8 mouse cellular contexts compared by ENCODE assay signal in the genomic region with DNA sequence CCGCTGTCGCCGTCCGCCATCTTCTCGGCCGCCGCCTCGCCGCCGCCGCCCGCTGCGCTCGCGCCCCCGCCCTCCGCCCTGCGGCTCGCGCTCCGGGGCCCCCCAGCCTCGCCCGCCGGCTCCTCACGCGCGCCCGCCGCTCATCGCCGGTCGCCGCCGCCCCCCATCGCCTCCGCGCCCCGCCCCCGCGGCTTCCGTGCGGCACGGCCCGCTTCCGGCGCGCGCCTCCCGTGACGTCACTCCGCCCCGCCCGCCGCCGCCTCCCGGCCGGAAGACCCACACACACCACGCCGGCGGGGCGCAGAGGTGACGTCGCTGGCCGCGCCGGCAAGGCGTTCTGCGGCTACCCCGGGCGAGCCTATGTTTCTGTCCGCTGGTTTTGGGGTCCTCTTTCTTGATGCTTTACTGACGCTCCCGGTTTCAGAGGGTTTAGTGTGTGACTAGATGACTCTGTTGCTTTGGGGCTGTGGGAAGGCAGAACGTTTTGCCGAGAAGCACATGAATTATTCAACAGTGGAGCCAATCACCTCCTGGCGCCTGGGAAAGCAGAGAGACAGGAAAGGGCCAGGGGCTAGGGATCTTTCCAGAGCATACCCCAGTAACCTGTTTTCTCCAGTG. TPM values are rescaled to one million over a fixed set of nuclear protein-coding genes. Genes with fewer than 3 reads are reported as not detected.
A peak's percentile ranks its signal among the peaks of the same experiment; 100 is the strongest.
DNase-seq lines count a peak whose midpoint lies in the region; ATAC-seq and TF ChIP-seq lines count a peak whose summit lies in the region.

Purb (minus strand) TSS at position 51 of the 618 bp plus-strand sequence.

- intact Hi-C loops in heart, adult 2 months (cut with DNase I): loop anchor here (1.0 to 5.0 kb wide), 3 partner anchors 31 to 70 kb away; partner anchors contain the start of genes Ccm2 and H2afv

- no peaks in the 10 kb centered on the region for H3K9me3 ChIP-seq in embryonic facial prominence, embryonic 12.5 days
- H3K9me3 ChIP-seq in limb, embryonic 12.5 days: no peaks in the 10 kb centered on the region
- H3K9me3 ChIP-seq in midbrain, embryonic 14.5 days (ENCODE audit: control insufficient read depth, low read length): no peaks in the 10 kb centered on the region

- H3K27me3 ChIP-seq in embryonic facial prominence, embryonic 12.5 days: no peaks in the 10 kb centered on the region
- no peaks in the 10 kb centered on the region for H3K27me3 ChIP-seq in heart, adult 2 months (ENCODE audit: control insufficient read depth, insufficient read depth, low read length)
- H3K27me3 ChIP-seq in kidney, adult 2 months (replicated peaks; ENCODE audit: control insufficient read depth, insufficient read depth, low read length): no peaks in the 10 kb centered on the region
- no peaks in the 10 kb centered on the region for H3K27me3 ChIP-seq in limb, embryonic 12.5 days
- H3K27me3 ChIP-seq in midbrain, embryonic 14.5 days (ENCODE audit: control insufficient read depth, insufficient read depth, low read length): no peaks in the 10 kb centered on the region

- peak within 1 kb of the TSS; percentile 98 for H3K27ac ChIP-seq in embryonic facial prominence, embryonic 12.5 days
- peak within 1 kb of the TSS; percentile 90 for H3K27ac ChIP-seq in heart, adult 2 months
- H3K27ac ChIP-seq in kidney, adult 2 months (ENCODE audit: insufficient read depth, low read depth, low read length): peak within 1 kb of the TSS; percentile 88
- peak within 1 kb of the TSS; percentile 98 for H3K27ac ChIP-seq in limb, embryonic 12.5 days
- peak within 1 kb of the TSS; percentile 97 for H3K27ac ChIP-seq in midbrain, embryonic 14.5 days (replicated peaks; ENCODE audit: low read depth, low read length)

- H3K4me2 ChIP-seq in embryonic facial prominence, embryonic 12.5 days (replicated peaks): peak within 1 kb of the TSS; percentile 90
- peak within 1 kb of the TSS; percentile 91 for H3K4me2 ChIP-seq in limb, embryonic 12.5 days
- H3K4me2 ChIP-seq in midbrain, embryonic 14.5 days (ENCODE audit: low read length): peak within 1 kb of the TSS; percentile 99

- 0% methylated on average over 39 of the region's 76 CpGs for WGBS in embryonic facial prominence, embryonic 12.5 days
- WGBS in heart, adult 2 months: 13% methylated on average over 76 of the region's 76 CpGs
- 14% methylated on average over 76 of the region's 76 CpGs for WGBS in kidney, adult 2 months
- WGBS in limb, embryonic 12.5 days: under 1% methylated on average over 56 of the region's 76 CpGs
- WGBS in midbrain, embryonic 14.5 days: under 1% methylated on average over 69 of the region's 76 CpGs

- peak within 1 kb of the TSS; percentile 99 for H3K4me3 ChIP-seq in embryonic facial prominence, embryonic 12.5 days
- H3K4me3 ChIP-seq in heart, adult 2 months: peak within 1 kb of the TSS; percentile 83
- H3K4me3 ChIP-seq in kidney, adult 2 months (ENCODE audit: insufficient read depth, low read depth, low read length): peak within 1 kb of the TSS; percentile 65
- H3K4me3 ChIP-seq in limb, embryonic 12.5 days (replicated peaks): peak within 1 kb of the TSS; percentile 97
- H3K4me3 ChIP-seq in midbrain, embryonic 14.5 days (replicated peaks; ENCODE audit: low read depth, low read length): peak within 1 kb of the TSS; percentile 98

- 0 out of 2 replicates have a peak, but pooled peaks have one; percentile 29 for TF ChIP-seq EP300 in heart, adult 2 months (IDR thresholded peaks at IDR 0.05; ENCODE audit: insufficient read depth, low read depth, low read length)

- peaks cover 2% of the 10 kb centered on the region; the same call in 1 of the 2 replicates for H3K79me2 ChIP-seq in heart, adult 2 months (replicated peaks; ENCODE audit: control insufficient read depth, insufficient read depth, low read length)

- peak; percentile 16; the same call in 1 of the 2 replicates for TF ChIP-seq CTCF in heart, adult 2 months (IDR thresholded peaks at IDR 0.05)
- TF ChIP-seq CTCF in kidney, adult 2 months (conservative IDR thresholded peaks at IDR 0.05; ENCODE audit: insufficient read depth, insufficient read length, low read depth, low read length): no peak

- H3K9ac ChIP-seq in embryonic facial prominence, embryonic 12.5 days: peak within 1 kb of the TSS; percentile 92
- peak within 1 kb of the TSS; percentile 82 for H3K9ac ChIP-seq in heart, adult 2 months (ENCODE audit: low read depth, low read length)
- H3K9ac ChIP-seq in limb, embryonic 12.5 days (replicated peaks): peak within 1 kb of the TSS; percentile 97
- H3K9ac ChIP-seq in midbrain, embryonic 14.5 days (replicated peaks; ENCODE audit: low read length): peak within 1 kb of the TSS; percentile 90

- peak; percentile 95 for TF ChIP-seq POLR2A in heart, adult 2 months (IDR thresholded peaks at IDR 0.05; ENCODE audit: insufficient read depth, low read depth, low read length)
- TF ChIP-seq POLR2A in kidney, adult 2 months (IDR thresholded peaks at IDR 0.05; ENCODE audit: low read depth, low read length): peak; percentile 35

- no peaks in the 10 kb centered on the region for H3K36me3 ChIP-seq in embryonic facial prominence, embryonic 12.5 days
- H3K36me3 ChIP-seq in heart, adult 2 months (ENCODE audit: control insufficient read depth, insufficient read depth, low read length): peaks cover 30% of the 10 kb centered on the region
- H3K36me3 ChIP-seq in kidney, adult 2 months (ENCODE audit: control insufficient read depth, insufficient read depth, low read length): peaks cover 2% of the 10 kb centered on the region; the same call in 1 of the 2 replicates
- peaks cover 10% of the 10 kb centered on the region; the same call in 1 of the 2 replicates for H3K36me3 ChIP-seq in limb, embryonic 12.5 days
- H3K36me3 ChIP-seq in midbrain, embryonic 14.5 days (ENCODE audit: control insufficient read depth, insufficient read depth, low read length): 0 out of 2 replicates have a peak, but pooled peaks cover 4% of the 10 kb centered on the region

- DNase-seq in 3134 (ENCODE audit: extremely low read depth, insufficient read length, low spot score): peak; percentile 85
- DNase-seq in adrenal gland, postnatal 36 days: peak; percentile 94 to 97
- peak; percentile 95 to 97 for DNase-seq in heart, adult 2 months
- peak; percentile 94 for DNase-seq in kidney, adult 2 months
- DNase-seq in midbrain, embryonic 14.5 days: peak; percentile 96
- peak; percentile 86 for DNase-seq in spleen, adult 12 weeks (ENCODE audit: low spot score)

- peaks cover 26% of the 10 kb centered on the region for H3K4me1 ChIP-seq in embryonic facial prominence, embryonic 12.5 days
- H3K4me1 ChIP-seq in heart, adult 2 months (ENCODE audit: control insufficient read depth, insufficient read depth, low read length): peaks cover 6% of the 10 kb centered on the region
- peaks cover 10% of the 10 kb centered on the region; the same call in 1 of the 2 replicates for H3K4me1 ChIP-seq in kidney, adult 2 months (ENCODE audit: control insufficient read depth, insufficient read depth, low read length)
- peaks cover 30% of the 10 kb centered on the region for H3K4me1 ChIP-seq in limb, embryonic 12.5 days (replicated peaks)
- H3K4me1 ChIP-seq in midbrain, embryonic 14.5 days (ENCODE audit: control insufficient read depth, insufficient read depth, low read length): peaks cover 31% of the 10 kb centered on the region

- peak; percentile 91 for ATAC-seq in embryonic facial prominence, embryonic 12.5 days (ENCODE audit: insufficient number of reproducible peaks, insufficient read depth, low FRiP score, low TSS enrichment)
- peak; percentile 85 for ATAC-seq in limb, embryonic 12.5 days (ENCODE audit: insufficient number of reproducible peaks, insufficient read depth, low FRiP score, low TSS enrichment, low read depth)
- peak; percentile 97 for ATAC-seq in midbrain, embryonic 14.5 days (ENCODE audit: low FRiP score, low TSS enrichment)

RNA-seq across cellular contexts. Expression of gene Purb, which starts in this region (rescaled TPM):
- total RNA-seq in adrenal gland, postnatal 36 days (2021): 10 to 100 TPM; 72.5 to 82.2 TPM
- polyA plus RNA-seq in embryonic facial prominence, embryonic 12.5 days (2016; fragmentation: Nextera tagmentation; extraction: Ambion mirVana): 19.5 and 21.7 TPM in 2 replicates
- 10 to 100 TPM; 28.0 to 31.5 TPM for total RNA-seq in heart, adult 2 months (2021)
- 5.0 and 9.3 TPM in 2 replicates for polyA plus RNA-seq in heart, adult 2 months (2012; rRNA removed)
- 5.8 and 7.6 TPM in 2 replicates for polyA plus RNA-seq in kidney, adult 2 months (2012; rRNA removed)
- 22.6 TPM in 2 replicates for polyA plus RNA-seq in limb, embryonic 12.5 days (2016; fragmentation: Nextera tagmentation; extraction: Ambion mirVana)
- 12.5 and 12.7 TPM in 2 replicates for polyA plus RNA-seq in midbrain, embryonic 14.5 days (2014; fragmentation: Nextera tagmentation; extraction: Ambion mirVana)

Comparison
In these comparisons a context has a peak if more than half of its experiments do, and no peak if none do; other contexts are left out.
1. Peak in every context shown above with its lines: DNase-seq, ATAC-seq, H3K4me3 ChIP-seq and H3K27ac ChIP-seq.